ENCODE assay signal across 8 mouse cellular contexts in genomic region chr9:46061696-46062425, GRCm38 (mm10). TPM values are rescaled to one million over a fixed set of nuclear protein-coding genes. Genes with fewer than 3 reads are reported as not detected.
DNase-seq lines count a peak whose midpoint lies in the region; ATAC-seq lines count a peak whose summit lies in the region.
"Had no signal": no experiment of that assay in that cellular context is flagged by ENCODE, and none has a peak within 500 bp of the region (broad histone marks: within the 10 kb centered on the region; RNA-seq: fewer than 3 reads in every experiment).

No protein-coding gene starts in this region.

- no peak for ATAC-seq in forebrain, embryonic 12.5 days (ENCODE audit: low FRiP score)

- H3K4me3 ChIP-seq in forebrain, embryonic 12.5 days (replicated peaks): no peak overlapping the region

- no peaks in the 10 kb centered on the region for H3K27me3 ChIP-seq in forebrain, embryonic 12.5 days

- H3K4me1 ChIP-seq in forebrain, embryonic 12.5 days: no peaks in the 10 kb centered on the region

- no peaks in the 10 kb centered on the region for H3K36me3 ChIP-seq in forebrain, embryonic 12.5 days (replicated peaks)

- H3K9me3 ChIP-seq in forebrain, embryonic 12.5 days: no peaks in the 10 kb centered on the region

- no peak overlapping the region for H3K4me2 ChIP-seq in forebrain, embryonic 12.5 days

- H3K9ac ChIP-seq in forebrain, embryonic 12.5 days: no peak overlapping the region

- DNase-seq in left cerebral cortex, adult 18-20 months (ENCODE audit: low spot score in 2 of 2): peak; percentile 6 to 23
- no peak for DNase-seq in left cerebral cortex, adult 11 months (ENCODE audit: low spot score)
- peak; percentile 55 for DNase-seq in cerebellum, adult 9-11 months
- peak; percentile 34 for DNase-seq in heart, postnatal 14 days
- peak; percentile 72 for DNase-seq in lung, postnatal 36 days
- no peak for DNase-seq in c-Kit-positive CD71-positive TER-119-positive erythroid progenitor cells, embryonic 14.5 days (ENCODE audit: low spot score)

- 86% methylated on average over 9 of the region's 9 CpGs for WGBS in forebrain, embryonic 12.5 days

- intact Hi-C loops in heart, postnatal 14 days (cut with DNase I): no loop called here

- H3K27ac ChIP-seq in forebrain, embryonic 12.5 days: no peak overlapping the region
- H3K27ac ChIP-seq: macrophage had no signal

RNA-seq across cellular contexts. Expression of gene Sik3, which starts 49.2 kb away (rescaled TPM):
- total RNA-seq in left cerebral cortex, adult 18-20 months (2021): 100 to 1,000 TPM; 112 to 132 TPM
- total RNA-seq in heart, postnatal 14 days (2021): 10 to 100 TPM; 56.3 to 63.1 TPM
- polyA plus RNA-seq in forebrain, embryonic 12.5 days (2016; fragmentation: Nextera tagmentation; extraction: Ambion mirVana): 5.9 and 9.8 TPM in 2 replicates

RNA-seq across cellular contexts. Expression of gene Pafah1b2, which starts 49.4 kb away (rescaled TPM):
- 100 to 1,000 TPM; 216 to 221 TPM for total RNA-seq in left cerebral cortex, adult 18-20 months (2021)
- 10 to 100 TPM; 67.7 to 67.8 TPM for total RNA-seq in heart, postnatal 14 days (2021)
- polyA plus RNA-seq in forebrain, embryonic 12.5 days (2016; fragmentation: Nextera tagmentation; extraction: Ambion mirVana): 298 and 341 TPM in 2 replicates

Comparison
In these comparisons a context has a peak if more than half of its experiments do, and no peak if none do; other contexts are left out.
1. DNase-seq: peak in left cerebral cortex, adult 18-20 months (2 of 2), cerebellum, adult 9-11 months (single experiment), heart, postnatal 14 days (2 of 2) and lung, postnatal 36 days (single experiment); none in left cerebral cortex, adult 11 months (single experiment) and c-Kit-positive CD71-positive TER-119-positive erythroid progenitor cells, embryonic 14.5 days (single experiment).